Mouse (Mus musculus) erythroblast, embryonic 14.5 days (primary cell): ENCODE data around the gene Frmpd1. TPM values are rescaled to one million over a fixed set of nuclear protein-coding genes. Genes with fewer than 3 reads are reported as not detected.
A peak's percentile ranks its signal among the peaks of the same experiment; 100 is the strongest.

Experiments
- H3K27me3 ChIP-seq: 2 replicates; pipeline ENCODE4 v1.6.1; 2012; ENCODE audit warnings: inconsistent platforms; ENCODE audit not compliant: control insufficient read depth
- H3K36me3 ChIP-seq: 2 replicates; pipeline ENCODE4 v1.6.1; 2012; ENCODE audit warnings: mild to moderate bottlenecking, inconsistent platforms; ENCODE audit not compliant: control insufficient read depth
- H3K4me1 ChIP-seq: 2 replicates; pipeline ENCODE4 v1.6.1; 2012; ENCODE audit warnings: inconsistent platforms; ENCODE audit not compliant: control insufficient read depth
- H3K4me3 ChIP-seq: replicated peaks from 2 replicates; pipeline ENCODE3; 2012; ENCODE audit warnings: moderate library complexity, mild to moderate bottlenecking, inconsistent platforms
- H3K9me3 ChIP-seq: 2 replicates; pipeline ENCODE4 v1.6.1; 2012; ENCODE audit warnings: low read length, inconsistent platforms, mixed read lengths; ENCODE audit not compliant: control insufficient read depth
- GATA1 ChIP-seq: IDR thresholded peaks from 2 replicates; pipeline ENCODE4 v1.6.1; 2012; ENCODE audit warnings: low read length, inconsistent platforms, mixed read lengths
- TAL1 ChIP-seq: IDR thresholded peaks from 3 replicates; pipeline ENCODE4 v1.6.1; 2012; ENCODE audit warnings: low read length, inconsistent platforms, mixed read lengths
- polyA plus RNA-seq: library from polyadenylated mRNA; stranded (reverse); fragments of >175 nt; gene quantifications from 2 replicates; pipeline ENCODE4 v1.2.3, GENCODE M21; 2012

The Frmpd1 gene
- polyA plus RNA-seq, 1 experiment: 0.01 TPM

DNA sequence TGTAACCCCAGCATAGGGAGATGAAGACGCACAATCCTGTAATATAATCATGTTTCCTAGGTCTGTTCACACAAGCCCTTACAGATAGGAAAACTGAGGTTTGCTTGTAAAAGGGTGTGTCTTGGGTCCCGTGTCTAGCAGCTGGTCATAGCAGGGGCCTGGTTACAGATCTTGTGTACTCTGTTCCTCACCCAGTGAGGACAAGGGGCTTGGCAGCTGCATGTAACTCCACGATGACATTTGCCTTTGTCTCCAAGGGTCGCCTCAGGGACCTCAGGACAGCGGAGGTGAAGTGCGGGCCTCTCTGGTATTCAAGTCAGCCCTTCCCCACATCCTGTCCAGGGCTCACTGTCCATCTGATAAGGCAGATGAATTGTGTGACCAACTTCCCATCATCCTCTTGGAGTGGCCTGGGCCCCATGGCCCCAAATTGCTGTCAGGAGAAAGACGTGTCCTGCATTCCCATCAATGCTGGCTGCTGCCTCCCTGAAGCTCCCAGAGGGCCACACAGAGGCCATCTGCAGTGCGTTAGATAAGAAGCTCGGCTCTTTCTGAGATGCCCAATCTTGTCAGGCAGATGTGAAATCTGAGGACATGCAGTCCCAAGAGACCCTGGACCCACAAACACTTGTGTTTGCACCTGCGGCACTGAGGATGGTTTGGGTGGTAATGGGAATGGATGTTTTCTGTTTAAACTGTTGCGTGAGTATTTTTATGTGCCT, 27.8 kb downstream of the Frmpd1 start:
- no peaks in the 10 kb centered on the region for H3K36me3 ChIP-seq
- no peaks in the 10 kb centered on the region for H3K9me3 ChIP-seq
- H3K4me1 ChIP-seq: peaks cover 5% of the 10 kb centered on the region
- no peaks in the 10 kb centered on the region for H3K27me3 ChIP-seq
- no peak overlapping the region for H3K4me3 ChIP-seq
- TF ChIP-seq TAL1: no peak
- no peak for TF ChIP-seq GATA1

DNA sequence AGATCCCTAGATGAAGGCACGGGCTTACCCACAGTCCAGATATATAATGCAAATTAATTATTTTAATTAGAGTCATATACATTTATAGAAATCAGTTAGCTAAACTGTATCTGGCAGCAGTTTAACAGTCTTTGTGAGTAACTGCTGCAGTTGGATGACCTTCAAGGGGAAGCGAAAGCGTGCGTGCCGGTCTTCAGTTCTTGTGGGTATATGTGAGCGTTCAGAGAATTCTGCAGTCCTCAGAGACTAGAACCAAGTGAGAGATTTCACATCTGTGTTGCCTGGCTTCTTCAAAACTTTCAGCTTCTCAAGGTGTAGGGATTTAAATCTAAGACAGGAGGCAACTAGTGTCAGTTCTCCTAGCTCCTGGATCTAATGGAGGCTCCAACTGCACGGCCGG, 35.3 kb downstream of the Frmpd1 start:
- no peaks in the 10 kb centered on the region for H3K27me3 ChIP-seq
- no peak overlapping the region for H3K4me3 ChIP-seq
- H3K9me3 ChIP-seq: no peaks in the 10 kb centered on the region
- H3K4me1 ChIP-seq: no peaks in the 10 kb centered on the region
- TF ChIP-seq TAL1 (no peak), GATA1 (no peak)
- H3K36me3 ChIP-seq: no peaks in the 10 kb centered on the region

DNA sequence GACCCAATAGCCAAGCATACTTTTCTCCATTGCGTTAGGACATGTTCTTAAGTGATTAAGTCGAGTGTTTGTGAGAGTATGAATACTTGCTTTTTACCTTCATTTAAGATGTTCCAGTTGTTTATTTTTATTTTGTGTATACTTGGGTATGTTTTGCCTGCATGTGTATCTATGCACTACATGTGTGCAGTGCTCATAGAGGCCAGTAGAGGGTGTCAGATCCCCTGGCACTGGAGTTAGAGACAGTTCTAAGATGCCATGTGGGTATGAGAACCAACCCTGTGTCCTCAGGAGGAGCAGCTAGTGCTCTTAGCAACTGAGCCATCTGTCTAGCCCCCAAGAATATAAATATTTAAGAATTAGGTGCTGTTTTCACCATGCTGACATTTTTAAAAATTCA, 37.7 kb downstream of the Frmpd1 start:
- Histone ChIP-seq H3K36me3 (no peaks in the 10 kb centered on the region), H3K27me3 (no peaks in the 10 kb centered on the region), H3K9me3 (no peaks in the 10 kb centered on the region), H3K4me3 (no peak overlapping the region), H3K4me1 (no peaks in the 10 kb centered on the region)
- no peak for TF ChIP-seq GATA1

DNA sequence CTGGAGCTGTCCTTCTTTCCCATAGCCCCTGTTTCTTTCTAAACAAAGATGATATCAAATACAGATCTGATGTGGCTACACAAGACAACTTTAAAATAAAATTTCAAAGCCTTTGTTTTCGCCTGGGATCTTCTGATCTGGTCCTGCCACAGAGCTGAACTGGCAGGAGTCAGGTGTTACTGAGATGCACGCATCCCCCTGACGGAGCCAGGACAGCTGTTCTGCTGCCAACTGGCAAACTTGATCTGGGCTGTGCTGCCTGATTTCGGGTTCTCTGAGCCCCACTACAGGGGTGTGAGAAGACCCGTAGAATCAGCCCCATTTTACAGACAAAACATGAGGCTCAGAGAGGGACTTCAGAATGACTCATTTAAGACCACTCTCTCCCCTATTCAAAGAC, 45.6 kb downstream of the Frmpd1 start:
- Histone ChIP-seq H3K27me3 (no peaks in the 10 kb centered on the region), H3K4me3 (no peak overlapping the region), H3K36me3 (no peaks in the 10 kb centered on the region), H3K4me1 (no peaks in the 10 kb centered on the region), H3K9me3 (no peaks in the 10 kb centered on the region)
- TF ChIP-seq GATA1: no peak
- no peak for TF ChIP-seq TAL1

DNA sequence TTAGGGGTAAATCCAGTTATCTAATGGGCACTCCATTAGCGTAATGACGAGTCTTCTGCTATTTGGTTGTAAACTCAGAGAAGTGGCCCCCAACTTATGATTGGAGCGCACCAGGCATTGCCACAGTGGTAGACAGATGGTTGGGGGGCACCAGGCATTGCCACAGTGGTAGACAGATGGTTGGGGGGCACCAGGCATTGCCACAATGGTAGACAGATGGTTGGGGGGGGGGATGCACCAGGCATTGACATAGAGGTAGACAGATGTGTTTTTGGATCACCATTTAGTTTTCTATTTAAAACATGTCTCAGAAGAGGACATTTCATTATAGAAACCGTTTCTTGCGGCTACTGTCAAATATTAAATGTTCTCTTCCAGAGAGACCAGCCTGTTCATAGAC, 53.6 kb downstream of the Frmpd1 start:
- no peaks in the 10 kb centered on the region for H3K9me3 ChIP-seq
- H3K27me3 ChIP-seq: no peaks in the 10 kb centered on the region
- H3K4me1 ChIP-seq: peaks cover 17% of the 10 kb centered on the region
- H3K36me3 ChIP-seq: no peaks in the 10 kb centered on the region
- no peak for TF ChIP-seq GATA1
- TF ChIP-seq TAL1: no peak
- no peak overlapping the region for H3K4me3 ChIP-seq

DNA sequence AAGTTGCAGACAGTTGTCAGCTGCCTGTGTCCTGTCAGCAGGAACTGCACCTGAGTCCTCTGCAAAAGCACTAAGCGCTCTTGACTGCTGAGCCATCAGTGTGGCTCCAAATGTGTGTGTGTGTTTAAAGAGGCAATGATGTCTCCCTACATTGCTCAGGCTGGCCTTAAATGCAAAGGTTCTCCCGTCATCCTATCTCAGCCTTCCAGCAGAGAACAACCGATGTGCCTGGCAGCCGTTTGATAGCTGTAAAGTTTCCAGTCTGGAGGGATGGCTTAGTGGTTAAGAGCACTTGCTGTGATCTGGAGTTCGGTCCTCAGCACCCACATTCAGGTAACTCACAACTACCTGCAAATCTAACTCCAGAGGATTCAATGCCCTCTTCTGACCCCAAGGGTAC, 56.7 kb downstream of the Frmpd1 start:
- TF ChIP-seq GATA1: no peak
- no peak for TF ChIP-seq TAL1
- H3K4me1 ChIP-seq: peaks cover 29% of the 10 kb centered on the region
- H3K27me3 ChIP-seq: no peaks in the 10 kb centered on the region
- H3K36me3 ChIP-seq: no peaks in the 10 kb centered on the region
- no peak overlapping the region for H3K4me3 ChIP-seq
- H3K9me3 ChIP-seq: no peaks in the 10 kb centered on the region

DNA sequence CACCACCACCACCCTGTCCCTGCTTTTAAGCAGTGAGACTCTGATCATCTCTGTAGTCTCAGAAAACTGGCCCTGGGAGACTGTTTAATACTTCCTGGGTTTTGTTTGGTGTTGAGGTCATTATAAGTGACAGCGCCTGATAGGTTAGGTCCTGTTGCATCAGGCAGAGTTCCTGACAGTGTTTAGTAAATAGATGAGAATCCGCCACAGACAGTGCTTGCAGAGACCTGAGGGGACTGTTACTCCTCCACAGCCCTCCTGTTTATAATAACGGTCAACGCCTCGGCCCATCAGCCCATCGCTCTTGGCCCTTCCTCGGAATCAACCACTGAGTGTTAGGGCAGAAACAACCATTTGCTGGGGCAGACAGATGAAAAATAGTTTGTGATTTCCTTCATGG, 57.5 kb downstream of the Frmpd1 start:
- Histone ChIP-seq H3K36me3 (no peaks in the 10 kb centered on the region), H3K9me3 (no peaks in the 10 kb centered on the region)

DNA sequence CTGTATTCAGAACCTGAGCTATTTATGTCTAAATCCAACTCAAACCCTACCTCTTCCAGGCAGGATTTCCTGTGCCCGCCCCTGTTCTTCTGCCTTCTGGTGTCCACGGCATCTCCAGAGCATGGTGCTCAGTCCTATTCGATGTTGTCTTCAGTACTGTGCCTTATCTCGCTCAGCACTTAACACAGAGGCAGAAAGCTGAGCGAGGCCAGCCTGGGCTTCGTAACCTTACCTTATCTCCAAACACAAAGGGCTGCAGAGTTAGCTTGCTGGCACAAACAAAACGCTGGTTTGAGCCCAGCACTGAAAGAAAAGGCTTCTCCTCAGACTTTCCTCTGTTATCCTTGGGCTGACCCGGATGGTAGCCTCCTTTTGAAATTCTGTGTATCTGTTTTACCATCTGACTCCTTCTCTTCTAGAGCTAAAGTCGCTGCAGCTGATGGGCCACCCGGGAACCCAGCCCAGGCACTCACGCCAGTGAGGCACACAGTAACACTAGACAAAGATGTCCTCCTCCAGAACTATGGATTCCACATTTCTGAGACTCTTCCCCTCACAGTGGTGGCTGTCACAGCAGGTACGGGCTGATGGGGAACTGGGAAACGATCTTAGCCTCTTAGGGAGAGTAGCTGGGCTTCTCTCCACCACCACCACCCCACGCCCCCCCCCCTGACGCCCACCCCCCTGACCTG, 58.7 kb downstream of the Frmpd1 start:
- no peaks in the 10 kb centered on the region for H3K27me3 ChIP-seq
- TF ChIP-seq GATA1 (no peak), TAL1 (no peak)
- peaks cover 29% of the 10 kb centered on the region for H3K4me1 ChIP-seq
- peak overlapping the region; percentile 20 for H3K4me3 ChIP-seq
- H3K36me3 ChIP-seq: no peaks in the 10 kb centered on the region
- no peaks in the 10 kb centered on the region for H3K9me3 ChIP-seq

More for the DNA sequence above, 57.5 kb downstream of the Frmpd1 start:
- TF ChIP-seq GATA1: no peak
- no peak for TF ChIP-seq TAL1
- Histone ChIP-seq H3K27me3 (no peaks in the 10 kb centered on the region), H3K4me3 (no peak overlapping the region), H3K4me1 (peaks cover 29% of the 10 kb centered on the region)

DNA sequence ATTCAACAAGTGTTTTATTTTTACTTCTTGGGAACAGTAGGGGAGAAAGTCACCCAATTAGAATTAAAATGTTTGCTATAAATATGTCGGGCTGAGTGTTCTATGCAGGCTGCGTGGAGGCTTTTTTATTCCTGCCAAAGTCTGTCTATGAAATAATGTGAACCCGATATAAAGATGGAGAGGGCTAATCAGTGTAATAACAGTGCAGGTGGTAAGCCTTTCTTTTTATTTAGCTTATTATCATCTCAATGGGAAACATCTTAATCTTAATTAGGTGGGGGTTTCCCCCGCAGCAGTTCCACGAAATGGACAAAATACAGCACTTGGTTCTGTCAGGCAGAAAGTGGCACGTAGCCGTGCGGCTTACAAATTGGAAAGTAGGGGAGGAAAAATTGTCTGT, 66.6 kb downstream of the Frmpd1 start:
- Histone ChIP-seq H3K36me3 (no peaks in the 10 kb centered on the region), H3K4me3 (no peak overlapping the region), H3K4me1 (no peaks in the 10 kb centered on the region), H3K9me3 (no peaks in the 10 kb centered on the region), H3K27me3 (no peaks in the 10 kb centered on the region)
- TF ChIP-seq TAL1 (no peak), GATA1 (no peak)

DNA sequence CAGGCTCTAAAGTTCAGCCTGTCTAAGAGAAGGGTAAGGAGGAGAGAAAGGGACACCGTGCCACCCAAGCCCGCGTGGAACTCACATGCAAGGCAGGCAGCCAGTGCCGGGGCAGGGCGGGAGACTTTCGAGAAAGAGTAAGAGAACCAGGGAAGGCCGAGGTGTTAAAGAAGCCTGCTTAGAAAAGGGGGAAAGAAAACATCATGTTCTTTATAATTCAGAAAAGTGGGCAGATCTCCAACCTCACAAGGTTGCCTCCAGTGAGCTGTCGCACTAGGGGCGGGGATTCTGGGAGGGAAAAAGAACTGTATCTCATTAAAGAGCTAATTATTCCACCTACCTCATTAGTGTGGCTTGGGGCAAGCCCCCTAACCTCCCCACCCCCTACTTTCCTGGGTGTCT, 68.2 kb downstream of the Frmpd1 start:
- Histone ChIP-seq H3K9me3 (no peaks in the 10 kb centered on the region), H3K36me3 (no peaks in the 10 kb centered on the region), H3K4me3 (no peak overlapping the region), H3K4me1 (no peaks in the 10 kb centered on the region), H3K27me3 (no peaks in the 10 kb centered on the region)
- TF ChIP-seq GATA1 (no peak), TAL1 (no peak)
